Mouse (Mus musculus) induced T-regulatory cell, adult 2 months (primary cell): ENCODE results near the gene Ccdc51.

Experiments used
- DNase-seq: peaks from one replicate; pipeline ENCODE4 v3.0.0-alpha.2; 2012; ENCODE audit warnings: low read depth

The Ccdc51 gene

GRCm38 (mm10) chr9:109124164-109124563, 41.9 kb downstream of the Ccdc51 start:
- no peak for DNase-seq

- DNase-seq, result no peak
Measured at GRCm38 (mm10) chr9:109125043-109125442, 42.8 kb downstream of the Ccdc51 start.

GRCm38 (mm10) chr9:109125481-109125880, 43.2 kb downstream of the Ccdc51 start:
- no peak for DNase-seq

GRCm38 (mm10) chr9:109127076-109127475, 44.8 kb downstream of the Ccdc51 start:
- DNase-seq, result no peak

DNA sequence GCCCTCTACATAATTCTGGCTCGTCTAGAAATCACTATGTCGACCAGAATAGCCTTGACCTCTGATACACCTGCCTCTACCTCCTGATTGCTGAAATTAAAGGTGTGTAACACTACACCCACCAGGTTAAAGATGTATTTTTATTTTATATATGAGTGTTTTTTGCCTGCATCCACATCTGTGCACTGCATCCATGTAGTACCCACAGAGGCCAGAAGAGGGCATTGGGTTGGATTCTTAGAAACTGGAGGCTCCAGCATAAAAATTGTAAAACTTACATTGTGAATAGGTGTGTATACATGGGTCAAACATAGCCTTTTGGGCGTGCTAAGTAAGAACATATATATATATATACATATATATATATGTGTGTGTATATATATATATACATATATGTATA, 45.9 kb downstream of the Ccdc51 start:
- DNase-seq, result peak; percentile 46

- no peak for DNase-seq
Measured at GRCm38 (mm10) chr9:109130076-109130475, 47.8 kb downstream of the Ccdc51 start.

GRCm38 (mm10) chr9:109140414-109140813, 58.1 kb downstream of the Ccdc51 start:
- DNase-seq, result peak; percentile 18
